Mouse (Mus musculus): ENCODE measurements around the gene Agbl2.

GRCm38 (mm10) chr2:90879419-90879818 lies 96.9 kb downstream of the Agbl2 start:
- TF ChIP-seq CTCF (IDR thresholded peaks at IDR 0.05; ENCODE audit: extremely low read depth, insufficient read depth, low read length) (no peak), POLR2A (IDR thresholded peaks at IDR 0.05; ENCODE audit: extremely low read depth, insufficient read depth, low read length) (no peak)

All from cortical plate, adult 2 months (tissue).